Mouse (Mus musculus) spleen, adult 2 months (tissue): ENCODE measurements around the gene Hist1h2af. TPM values are rescaled to one million over a fixed set of nuclear protein-coding genes. Genes with fewer than 3 reads are reported as not detected.

Experiments
- DNase-seq, 2 experiments: peaks; one replicate each; pipeline versions ENCODE4 v3.0.0 to v3.0.0-alpha.2; 2012 to 2021; ENCODE audit warnings: low spot score in 2 of 2, low read depth in 1 of 2
- H3K27ac ChIP-seq: fragments of 200-500 bp; 2 replicates; pipeline ENCODE4 v1.5.1; 2012; ENCODE audit warnings: low read length, inconsistent platforms; ENCODE audit not compliant: insufficient read depth
- H3K27me3 ChIP-seq: fragments of 200-500 bp; 2 replicates; pipeline ENCODE4 v1.6.1; 2012; ENCODE audit warnings: mild to moderate bottlenecking, moderate library complexity, low read length, inconsistent platforms; ENCODE audit not compliant: control insufficient read depth, insufficient read depth
- H3K36me3 ChIP-seq: fragments of 200-500 bp; 2 replicates; pipeline ENCODE4 v1.6.1; 2012; ENCODE audit warnings: mild to moderate bottlenecking, low read length, inconsistent platforms; ENCODE audit not compliant: control insufficient read depth, insufficient read depth
- H3K4me1 ChIP-seq: fragments of 200-500 bp; 2 replicates; pipeline ENCODE4 v1.6.1; 2011; ENCODE audit warnings: inconsistent platforms; ENCODE audit not compliant: control insufficient read depth, insufficient read depth, insufficient read length
- H3K4me3 ChIP-seq: fragments of 200-500 bp; 2 replicates; pipeline ENCODE4 v1.5.1; 2011; ENCODE audit warnings: mild to moderate bottlenecking, inconsistent platforms; ENCODE audit not compliant: insufficient read depth, insufficient read length; ENCODE audit errors: extremely low read depth
- CTCF ChIP-seq: fragments of 200-500 bp; IDR thresholded peaks from 2 replicates; pipeline ENCODE4 v1.5.1; 2011; ENCODE audit warnings: mild to moderate bottlenecking, inconsistent platforms; ENCODE audit not compliant: insufficient read depth, insufficient read length, insufficient replicate concordance; ENCODE audit errors: extremely low read depth
- POLR2A ChIP-seq: fragments of 200-500 bp; IDR thresholded peaks from 2 replicates; pipeline ENCODE4 v1.6.1; 2011; ENCODE audit warnings: low read depth, low read length, inconsistent platforms
- WGBS: fragments of 180-500 bp; shearing (Covaris S2); methylation state at CpG from one replicate; pipeline ENCODE4 v1.1.7; 2018; 5-methylcytosine and 5-hydroxymethylcytosine counted together
- polyA plus RNA-seq: library from polyadenylated mRNA; depleted of rRNA; stranded (reverse); fragments of >200 nt; gene quantifications from 2 replicates; pipeline ENCODE4 v1.2.3, GENCODE M21; 2012

Hist1h2af gene
- polyA plus RNA-seq, 1 experiment = 733 TPM

- Histone ChIP-seq H3K4me3 (no peak overlapping the region), H3K27ac (no peak overlapping the region), H3K36me3 (no peaks in the 10 kb centered on the region), H3K27me3 (no peaks in the 10 kb centered on the region), H3K4me1 (no peaks in the 10 kb centered on the region)
- no peak for DNase-seq
- WGBS = 91% methylated on average over 4 of the region's 4 CpGs
- TF ChIP-seq CTCF (no peak), POLR2A (no peak)
Measured at GRCm38 (mm10) chr13:23502916-23503315, 30.8 kb upstream of the Hist1h2af start.

- H3K4me3 ChIP-seq = no peak overlapping the region
- peak in 1 of 2 experiments; percentile 16 for DNase-seq
- H3K27me3 ChIP-seq = no peaks in the 10 kb centered on the region
- 14% methylated on average over 9 of the region's 9 CpGs for WGBS
- TF ChIP-seq POLR2A = no peak
- TF ChIP-seq CTCF = no peak
- no peaks in the 10 kb centered on the region for H3K4me1 ChIP-seq
- no peaks in the 10 kb centered on the region for H3K36me3 ChIP-seq
- no peak overlapping the region for H3K27ac ChIP-seq
Measured at GRCm38 (mm10) chr13:23503797-23504196, 29.9 kb upstream of the Hist1h2af start.

GRCm38 (mm10) chr13:23505662-23506345 lies 27.9 kb upstream of the Hist1h2af start:
- H3K27me3 ChIP-seq = no peaks in the 10 kb centered on the region
- 56% methylated on average over 14 of the region's 14 CpGs for WGBS
- no peak for TF ChIP-seq POLR2A
- TF ChIP-seq CTCF = no peak
- H3K4me1 ChIP-seq = no peaks in the 10 kb centered on the region
- no peak overlapping the region for H3K27ac ChIP-seq
- H3K4me3 ChIP-seq = peak overlapping the region; percentile 10; the same call in 1 of the 2 replicates
- H3K36me3 ChIP-seq = no peaks in the 10 kb centered on the region
- DNase-seq = no peak

GRCm38 (mm10) chr13:23506351-23506750 lies 27.4 kb upstream of the Hist1h2af start:
- Histone ChIP-seq H3K27me3 (no peaks in the 10 kb centered on the region), H3K4me1 (no peaks in the 10 kb centered on the region), H3K36me3 (no peaks in the 10 kb centered on the region), H3K27ac (no peak overlapping the region), H3K4me3 (no peak overlapping the region)
- TF ChIP-seq CTCF = no peak
- TF ChIP-seq POLR2A = no peak
- 47% methylated on average over 13 of the region's 13 CpGs for WGBS
- no peak for DNase-seq

- no peaks in the 10 kb centered on the region for H3K4me1 ChIP-seq
- no peaks in the 10 kb centered on the region for H3K36me3 ChIP-seq
- no peaks in the 10 kb centered on the region for H3K27me3 ChIP-seq
- H3K4me3 ChIP-seq = no peak overlapping the region
- no peak overlapping the region for H3K27ac ChIP-seq
- WGBS = 72% methylated on average over 14 of the region's 14 CpGs
- TF ChIP-seq CTCF = no peak
- TF ChIP-seq POLR2A = no peak
- DNase-seq = no peak
Measured at GRCm38 (mm10) chr13:23506819-23507515, 26.7 kb upstream of the Hist1h2af start.

- no peaks in the 10 kb centered on the region for H3K36me3 ChIP-seq
- H3K4me1 ChIP-seq = no peaks in the 10 kb centered on the region
- WGBS = 60% methylated on average over 1 of the region's 1 CpGs
- no peaks in the 10 kb centered on the region for H3K27me3 ChIP-seq
- TF ChIP-seq CTCF (no peak), POLR2A (no peak)
- no peak for DNase-seq
- no peak overlapping the region for H3K27ac ChIP-seq
- H3K4me3 ChIP-seq = no peak overlapping the region
Measured at GRCm38 (mm10) chr13:23510127-23510526, 23.6 kb upstream of the Hist1h2af start.

GRCm38 (mm10) chr13:23513517-23513916 lies 20.2 kb upstream of the Hist1h2af start:
- TF ChIP-seq CTCF (no peak), POLR2A (no peak)
- H3K36me3 ChIP-seq = no peaks in the 10 kb centered on the region
- no peak overlapping the region for H3K4me3 ChIP-seq
- WGBS = 97% methylated on average over 1 of the region's 1 CpGs
- no peak overlapping the region for H3K27ac ChIP-seq
- H3K4me1 ChIP-seq = no peaks in the 10 kb centered on the region
- H3K27me3 ChIP-seq = no peaks in the 10 kb centered on the region
- no peak for DNase-seq
